Mouse (Mus musculus): ENCODE results near the gene Pcca. TPM values are rescaled to one million over a fixed set of nuclear protein-coding genes. Genes with fewer than 3 reads are reported as not detected.

The Pcca gene
- total RNA-seq, 2 experiments from 2014 or later, result 39.1 TPM

DNA sequence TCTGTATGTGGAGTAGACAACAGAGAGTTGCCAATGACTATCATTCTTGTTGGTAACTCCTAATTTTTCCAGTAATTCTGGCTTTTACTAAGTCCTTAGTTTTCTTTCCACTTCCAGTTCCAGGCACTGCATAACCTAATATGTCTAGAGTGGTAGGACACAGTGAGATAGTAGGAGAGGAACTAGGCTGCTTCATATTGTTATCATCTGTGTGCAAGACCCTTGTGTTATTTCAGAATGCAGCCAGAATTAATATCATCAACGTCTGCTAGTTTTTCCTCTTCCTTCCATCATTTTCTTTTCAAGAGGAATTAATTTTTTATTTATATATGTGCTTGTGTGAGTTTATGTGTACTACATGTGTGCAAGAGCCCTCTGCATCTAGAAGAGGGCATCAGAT, 114.1 kb downstream of the Pcca start:
- DNase-seq, result no peak

DNA sequence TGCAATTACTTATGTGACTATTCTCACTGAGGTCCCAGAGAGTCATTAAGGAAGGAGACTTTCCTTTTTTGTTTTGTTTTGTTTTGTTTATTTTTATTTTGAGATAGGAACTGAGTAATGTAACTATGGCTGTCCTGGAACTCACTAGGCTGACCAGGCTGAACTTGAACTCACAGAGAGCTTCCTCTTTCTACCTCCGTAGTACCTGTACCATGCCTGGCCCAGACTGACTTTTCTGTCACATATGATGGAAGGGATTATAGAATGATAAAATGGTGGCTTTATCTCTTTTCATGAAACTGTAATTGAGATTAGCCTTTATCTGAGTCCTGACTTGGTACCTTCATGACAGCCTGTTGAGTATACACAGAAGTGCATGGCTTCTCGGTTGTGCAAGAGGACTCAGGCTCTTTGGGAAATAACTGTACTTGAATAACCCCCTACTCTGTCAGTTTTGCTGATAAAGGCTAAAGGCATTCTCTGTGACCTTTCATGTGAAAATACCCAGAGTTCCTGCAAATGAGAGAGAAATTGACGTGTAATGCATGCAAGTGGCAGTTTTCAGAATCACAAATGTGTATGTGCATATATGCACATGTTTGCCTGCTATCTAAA, 115.3 kb downstream of the Pcca start:
- DNase-seq, result no peak

DNA sequence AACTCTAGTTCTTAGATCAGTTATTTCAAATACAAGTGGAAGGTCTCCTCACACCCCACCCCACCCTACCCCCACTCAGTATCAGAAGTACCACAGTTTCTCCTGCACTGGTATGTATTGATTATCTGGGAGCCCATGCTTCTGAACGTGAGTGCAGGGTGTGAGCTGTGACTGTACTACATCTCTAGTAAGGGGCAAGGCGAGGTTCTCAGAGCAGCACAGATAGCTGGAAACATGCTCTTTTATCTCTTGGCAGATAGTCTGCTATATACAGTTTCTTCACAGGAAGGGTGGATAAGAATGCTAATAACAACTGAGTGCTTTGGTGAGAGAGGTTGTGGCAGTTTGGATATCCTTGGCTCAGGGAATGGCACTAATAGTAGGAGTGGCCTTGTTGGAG, 117.6 kb downstream of the Pcca start:
- no peak for DNase-seq

DNA sequence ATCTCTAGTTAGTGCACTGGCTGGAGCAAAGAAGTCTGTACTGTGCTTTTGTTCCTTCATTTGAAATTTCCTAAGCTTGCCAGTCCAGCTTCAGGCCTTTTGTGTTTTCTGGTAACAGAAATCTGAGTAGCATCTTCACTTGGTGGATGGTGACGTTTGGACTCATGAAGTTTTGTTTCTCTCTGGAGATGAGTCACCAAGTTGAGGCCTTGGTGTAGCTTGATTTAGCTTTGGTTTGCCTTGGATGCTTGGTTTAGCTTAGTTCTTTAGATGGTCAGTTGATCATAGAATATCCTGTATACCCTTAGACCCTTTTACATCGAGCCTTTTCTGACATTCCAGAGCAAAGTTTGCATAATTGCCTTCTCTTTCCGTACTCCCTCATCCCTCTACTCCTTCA, 141.5 kb downstream of the Pcca start:
- DNase-seq, result no peak

DNA sequence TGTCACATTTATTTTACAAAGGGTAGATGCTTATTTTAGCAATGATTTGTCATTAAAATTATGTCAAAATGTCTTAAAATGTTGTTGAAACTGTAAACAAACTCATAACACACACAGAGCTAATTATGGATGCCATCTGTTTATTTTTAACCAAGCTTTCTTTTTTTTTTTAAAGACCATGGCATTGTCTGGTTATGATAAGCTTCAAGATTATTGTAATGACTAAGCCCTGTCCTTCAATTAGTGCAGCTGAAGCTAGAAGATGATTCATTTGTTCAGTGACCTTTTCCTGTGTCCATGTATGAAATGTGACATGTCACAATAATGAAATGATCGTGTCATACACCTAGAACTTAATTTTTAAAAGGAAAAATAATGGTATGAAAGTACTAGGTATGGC, 149.5 kb downstream of the Pcca start:
- no peak for DNase-seq

DNA sequence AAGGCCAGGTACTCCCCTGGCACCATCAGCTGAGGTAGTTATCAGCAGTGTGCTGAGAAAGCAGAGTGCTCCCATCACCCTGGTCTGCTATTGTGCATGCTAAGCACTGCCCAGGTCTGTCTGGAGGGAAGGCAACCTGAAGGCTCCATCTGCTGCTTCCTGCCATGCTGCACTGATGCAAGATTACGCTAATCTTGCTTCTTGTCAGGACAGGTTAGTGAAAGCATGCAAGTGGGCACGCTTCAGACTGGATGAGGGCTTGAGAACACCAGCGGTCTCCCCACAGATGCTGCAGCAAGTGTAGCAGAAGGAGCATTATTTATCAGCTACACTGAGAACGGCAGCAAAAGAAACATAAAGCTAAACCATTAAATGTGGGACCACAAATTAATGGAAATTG, 150.1 kb downstream of the Pcca start:
- DNase-seq, result no peak

DNA sequence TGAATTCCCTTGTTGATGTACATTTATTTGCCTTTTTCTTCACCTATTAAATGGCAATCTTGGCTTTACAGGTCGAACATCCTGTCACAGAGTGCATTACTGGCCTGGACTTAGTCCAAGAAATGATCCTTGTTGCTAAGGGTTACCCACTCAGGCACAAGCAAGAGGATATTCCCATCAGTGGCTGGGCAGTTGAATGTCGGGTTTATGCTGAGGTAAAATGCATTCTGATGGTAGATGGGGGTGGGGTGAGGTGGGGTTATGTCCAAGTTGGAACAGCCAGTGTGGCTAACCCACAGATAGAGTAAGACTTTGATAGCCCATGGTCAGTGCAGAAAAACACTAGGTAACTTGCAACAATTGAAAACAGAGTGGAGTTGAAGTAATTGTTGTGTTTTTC, 150.7 kb downstream of the Pcca start:
- no peak for DNase-seq

DNA sequence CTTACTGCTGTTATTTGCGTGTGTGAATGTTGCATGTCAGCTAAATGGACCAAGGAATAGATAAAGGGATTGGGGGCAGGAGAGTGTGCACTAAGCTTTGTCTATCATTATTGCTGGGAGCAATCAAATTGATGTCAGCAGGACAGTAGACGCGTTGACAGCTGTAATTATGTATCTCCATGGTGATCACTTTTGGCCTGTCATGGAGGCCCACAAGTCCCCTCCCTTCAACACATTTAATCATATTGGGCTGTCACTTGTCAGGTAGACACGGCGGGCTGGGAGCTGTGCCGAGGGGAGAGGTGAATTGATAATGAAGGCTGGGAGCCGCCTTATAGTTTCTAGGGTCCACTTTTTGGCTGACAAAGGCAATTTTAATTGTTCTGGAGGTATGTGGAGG, 153.3 kb downstream of the Pcca start:
- DNase-seq, result no peak

DNA sequence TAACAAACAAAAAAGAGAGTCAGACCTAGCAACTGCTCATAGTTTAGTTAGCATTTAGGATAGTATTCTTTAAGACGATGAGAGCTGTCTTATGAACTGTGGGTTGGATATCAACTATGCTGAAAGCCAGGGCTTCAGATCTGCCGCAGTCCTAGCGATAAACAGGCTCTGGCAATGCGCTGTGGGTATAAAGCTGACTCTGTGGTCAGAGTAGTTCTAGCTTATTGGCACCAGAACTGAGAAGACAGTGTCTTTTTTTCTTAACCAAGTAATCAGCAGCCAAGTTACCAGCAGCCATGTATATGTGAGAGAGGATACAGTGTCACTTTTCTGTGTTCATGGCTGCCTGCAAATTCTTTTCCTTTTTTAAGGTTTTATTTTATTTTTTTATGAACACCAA, 154.3 kb downstream of the Pcca start:
- DNase-seq, result no peak

DNA sequence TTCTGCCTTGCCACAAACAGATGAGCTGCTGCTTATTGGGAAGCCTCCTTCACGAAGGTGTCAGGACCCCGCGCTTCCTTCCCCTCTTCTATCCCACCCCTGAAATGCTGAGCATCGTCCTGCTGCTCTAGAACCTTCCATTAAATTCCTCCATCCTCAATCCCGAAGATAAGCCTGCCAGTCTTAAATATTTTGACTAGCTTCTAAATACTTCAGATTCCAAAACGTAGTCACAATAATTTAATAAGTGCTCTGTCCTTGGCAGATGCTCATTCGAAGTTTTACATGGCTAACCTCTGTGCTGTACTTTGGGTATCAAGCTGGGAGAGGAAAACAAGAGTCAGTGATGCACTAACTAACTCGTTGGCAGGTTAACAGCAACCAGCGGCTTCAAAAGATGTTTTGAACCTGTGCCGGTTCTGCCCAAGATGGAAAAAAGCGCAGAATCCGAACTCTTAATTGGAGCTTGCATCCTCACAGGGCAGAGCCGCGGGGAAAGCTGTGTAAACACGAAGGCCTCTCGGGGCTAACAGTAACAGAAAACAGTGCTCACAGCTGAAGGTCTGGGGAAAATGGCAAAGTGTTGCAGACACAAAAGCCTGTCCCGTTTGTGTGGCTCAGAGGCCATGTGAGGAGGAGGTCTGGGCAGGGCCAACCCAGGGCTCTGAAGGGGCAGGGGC, 155.2 kb downstream of the Pcca start:
- no peak for DNase-seq

DNA sequence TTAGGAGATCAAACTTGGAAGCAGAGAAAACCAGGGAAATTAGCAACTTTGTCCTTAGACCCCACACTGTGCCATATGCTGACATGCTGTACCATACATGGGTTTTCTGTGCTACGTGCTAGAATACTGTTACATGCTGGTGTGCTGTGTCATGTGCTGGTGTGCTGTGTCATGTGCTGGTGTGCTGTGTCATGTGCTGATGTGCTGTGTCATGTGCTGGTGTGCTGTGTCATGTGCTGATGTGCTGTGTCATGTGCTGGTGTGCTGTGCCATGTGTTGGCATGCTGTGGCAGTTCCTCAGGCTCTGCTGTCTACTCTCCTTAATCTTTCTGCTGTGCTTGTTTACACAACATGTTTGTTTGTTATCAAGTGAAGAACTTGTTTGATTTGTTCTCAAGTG, 157.4 kb downstream of the Pcca start:
- no peak for DNase-seq

DNA sequence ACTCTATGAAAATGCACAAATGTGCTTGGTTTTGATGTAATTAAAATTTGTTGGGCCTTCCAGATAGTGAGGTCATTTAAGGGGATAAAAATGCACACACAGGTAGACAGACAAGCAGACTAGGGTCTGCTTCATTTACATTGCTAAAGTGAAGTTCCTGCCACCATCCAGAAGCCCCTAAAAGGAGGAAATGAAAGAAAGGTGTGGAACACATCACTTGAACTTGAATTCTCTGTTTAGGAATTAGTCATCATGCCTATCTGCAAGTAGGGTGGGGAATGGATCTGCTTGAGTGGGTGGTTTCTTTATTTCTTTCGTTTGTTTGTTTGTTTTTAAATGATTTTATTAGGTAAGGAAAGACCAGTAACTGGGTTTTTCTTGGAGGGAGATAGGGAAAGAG, 166.2 kb downstream of the Pcca start:
- DNase-seq, result no peak

DNA sequence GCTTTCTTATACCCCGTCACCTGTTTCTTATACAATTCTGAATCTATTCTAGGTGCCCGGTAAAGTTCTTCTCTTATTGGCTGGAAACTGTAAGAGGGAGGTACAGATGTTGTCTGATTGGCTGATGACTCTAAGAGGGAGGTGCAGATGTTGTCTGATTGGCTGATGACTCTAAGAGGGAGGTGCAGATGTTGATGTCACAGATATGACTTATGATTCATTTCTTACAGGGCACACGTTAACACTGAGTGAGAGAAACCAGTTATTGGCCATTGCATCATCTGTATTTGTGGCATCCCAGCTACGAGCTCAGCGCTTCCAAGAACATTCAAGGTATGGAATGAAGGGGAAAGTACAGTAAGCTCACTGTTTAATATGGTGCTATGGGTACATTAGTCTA, 179.7 kb downstream of the Pcca start:
- no peak for DNase-seq

DNA sequence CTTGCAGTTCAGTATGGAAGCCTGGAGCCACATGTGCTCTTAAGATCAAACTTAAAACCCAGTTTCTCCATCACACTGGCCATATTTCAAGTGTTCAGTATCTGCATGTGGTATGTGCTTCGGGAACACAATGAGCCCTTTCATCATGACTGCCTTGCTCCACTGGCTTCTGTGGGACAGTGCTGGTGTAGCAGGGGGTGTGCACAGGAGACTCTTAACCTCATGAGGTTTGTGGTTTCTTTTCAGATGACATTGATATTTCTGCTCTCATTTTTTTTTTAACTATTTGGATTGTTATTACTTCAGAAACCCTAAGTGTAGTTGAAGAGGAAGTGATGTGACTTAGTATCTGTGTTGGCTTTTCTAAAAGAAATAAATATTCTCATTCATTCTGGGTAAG, 180.8 kb downstream of the Pcca start:
- DNase-seq, result no peak

DNA sequence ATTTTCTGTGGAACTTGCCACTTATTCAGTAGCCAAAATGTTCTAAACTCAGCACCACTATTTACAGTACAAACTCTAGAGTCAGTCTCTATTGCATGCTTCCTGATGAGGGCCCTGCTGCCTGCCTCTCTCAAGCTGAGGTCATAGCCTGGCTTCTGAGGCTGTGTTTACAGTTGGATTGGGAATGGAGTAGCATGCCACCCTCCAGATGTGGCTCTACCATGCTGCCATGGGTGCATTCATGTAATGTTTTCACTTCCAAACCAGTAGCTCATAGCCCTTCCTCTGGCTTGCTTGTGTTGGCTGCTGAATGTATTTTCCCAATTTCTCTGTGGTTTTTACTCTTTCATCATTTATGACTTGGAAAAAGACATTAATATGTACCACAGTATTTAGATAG, 181.9 kb downstream of the Pcca start:
- no peak for DNase-seq

DNA sequence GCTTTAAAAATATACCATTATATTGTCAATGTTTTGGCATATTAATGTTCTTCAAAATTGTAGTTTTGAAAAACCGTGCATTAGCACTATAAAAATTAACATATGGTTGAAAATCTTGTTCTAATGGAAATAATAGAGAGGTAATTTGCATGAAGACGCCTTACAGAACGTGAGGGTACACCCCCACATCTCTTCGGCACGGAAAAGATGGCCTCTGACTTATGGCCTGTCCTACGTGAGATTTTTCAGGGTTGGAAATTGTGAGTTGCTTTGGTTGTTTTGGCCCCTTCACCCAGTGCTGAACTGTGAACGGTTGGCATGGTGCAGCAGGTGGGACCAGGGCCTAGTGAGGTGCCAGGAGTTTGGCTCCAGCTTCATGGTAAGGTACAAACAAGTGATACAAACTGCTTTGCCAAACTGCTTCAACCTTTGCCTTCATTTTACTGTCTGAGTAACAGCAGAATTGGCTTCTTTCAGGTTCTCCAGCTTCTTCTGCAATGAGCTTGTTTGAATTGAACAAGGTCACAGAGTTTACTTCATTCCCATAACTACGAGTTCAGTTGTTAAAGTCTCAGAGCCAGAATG, 185.5 kb downstream of the Pcca start:
- no peak for DNase-seq

DNA sequence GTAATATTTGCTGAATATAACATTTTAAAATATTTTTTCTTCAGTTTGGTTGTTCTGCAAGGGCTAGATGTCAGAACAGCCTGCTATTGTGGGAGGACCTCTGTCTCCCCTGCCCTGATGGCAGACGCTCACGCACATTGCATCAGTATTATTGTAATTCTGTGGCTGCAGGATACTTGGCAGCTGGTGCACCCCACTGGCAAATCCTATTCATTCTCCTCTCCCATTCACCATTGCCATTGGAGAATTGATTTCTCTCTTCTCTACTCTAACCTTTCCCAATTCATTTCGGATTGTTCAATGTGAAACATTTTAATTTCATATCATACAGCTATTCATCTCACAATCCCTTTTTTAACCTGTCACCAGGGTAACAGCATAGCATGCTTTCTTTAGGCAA, 186.9 kb downstream of the Pcca start:
- no peak for DNase-seq

DNA sequence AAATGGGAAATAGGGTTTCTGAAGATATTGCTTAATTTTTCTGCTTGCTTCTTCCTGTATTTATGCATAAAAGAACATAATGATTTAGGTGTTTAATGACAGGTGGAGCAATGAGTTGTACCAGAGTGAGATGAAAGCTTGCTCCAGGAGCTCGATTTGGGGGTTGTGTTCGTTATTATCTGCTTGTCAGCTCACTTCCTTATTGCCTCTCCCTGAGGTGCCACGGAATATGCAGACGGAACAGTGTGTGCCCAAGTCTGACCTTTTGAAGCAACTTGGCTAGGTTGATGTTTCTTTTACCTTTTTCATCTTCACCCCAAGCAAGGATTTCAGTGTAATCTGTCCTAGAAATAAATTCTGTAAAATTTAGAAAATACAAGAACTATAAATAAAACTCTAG, 187.6 kb downstream of the Pcca start:
- DNase-seq, result no peak

DNA sequence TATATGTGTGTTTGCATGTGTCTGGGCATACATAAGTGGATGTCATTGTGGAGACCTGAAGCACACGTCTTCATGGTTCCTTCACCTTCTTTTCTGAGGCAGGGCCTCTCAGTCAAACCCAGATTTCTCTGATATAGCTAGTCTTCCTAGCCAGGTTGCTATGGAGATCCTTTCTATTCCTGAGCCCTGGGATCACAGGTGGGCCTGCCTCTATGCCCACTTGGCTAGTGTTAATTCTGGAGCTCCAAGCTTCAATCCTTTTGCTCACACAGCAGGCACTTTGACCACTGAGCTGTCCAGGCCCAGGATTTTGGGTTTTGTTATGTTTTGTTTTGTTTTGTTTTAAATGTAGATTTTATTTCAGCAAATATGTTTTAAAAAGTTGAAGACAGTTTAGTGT, 192.3 kb downstream of the Pcca start:
- DNase-seq, result no peak

DNA sequence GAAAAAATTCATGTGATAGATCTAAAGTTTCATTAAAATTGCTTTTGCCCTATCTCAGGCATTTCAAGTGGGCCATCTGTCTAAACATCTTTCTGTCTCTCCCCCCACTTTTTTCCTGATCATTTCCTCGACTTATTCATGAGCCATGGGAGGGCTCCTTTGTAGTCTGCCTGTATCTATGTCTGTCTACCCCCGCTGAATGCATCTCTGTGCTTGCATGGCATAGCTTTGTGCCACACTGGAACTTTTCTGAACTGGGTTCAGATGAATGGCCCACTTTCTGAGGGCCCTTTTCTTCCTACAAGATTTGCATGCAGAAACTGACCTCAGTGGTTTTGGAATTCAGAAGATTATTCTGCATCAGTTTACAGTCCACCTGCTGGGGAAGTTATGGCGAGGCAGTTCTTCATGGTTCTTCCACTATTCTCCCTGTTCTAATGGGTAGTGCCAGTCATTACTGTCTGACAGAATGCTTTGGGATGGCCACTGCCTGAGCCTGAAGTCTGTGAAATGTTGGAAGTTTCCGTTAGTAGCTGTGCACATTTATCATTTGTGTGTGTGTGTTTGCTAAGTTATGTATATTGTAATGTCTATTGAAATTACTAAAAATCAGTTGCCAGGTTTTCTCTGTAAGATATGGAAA, 195.4 kb downstream of the Pcca start:
- no peak for DNase-seq

DNA sequence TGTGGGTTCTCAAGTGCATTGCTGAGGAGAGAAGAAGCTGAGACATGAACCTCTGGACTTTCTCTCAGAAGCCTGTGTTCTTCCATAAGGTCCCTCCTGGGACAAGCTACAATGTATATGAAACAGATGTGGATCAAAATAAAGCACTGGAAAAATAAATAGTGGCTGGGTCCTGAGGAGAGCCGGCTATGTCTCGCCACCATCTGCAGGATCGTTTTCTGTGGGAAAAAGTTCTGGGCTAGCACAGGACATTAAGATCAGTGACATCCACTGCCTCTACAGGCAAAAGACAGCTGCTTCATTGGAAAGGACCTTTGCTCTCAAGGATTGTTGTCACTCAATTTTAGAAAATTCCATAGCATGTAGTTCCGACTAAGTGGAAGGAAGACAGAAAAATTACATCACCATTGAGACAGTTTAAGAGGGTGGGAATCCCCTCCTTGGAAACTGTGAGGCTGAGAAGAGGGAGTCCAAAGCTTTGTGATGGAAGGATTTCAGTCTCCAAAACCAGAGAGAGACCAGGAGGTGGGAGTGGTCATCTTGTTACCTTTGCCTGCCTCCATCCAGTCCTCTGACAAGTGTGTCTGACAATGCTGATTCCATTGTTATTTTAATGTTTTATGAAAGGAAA, 196.9 kb downstream of the Pcca start:
- no peak for DNase-seq

DNA sequence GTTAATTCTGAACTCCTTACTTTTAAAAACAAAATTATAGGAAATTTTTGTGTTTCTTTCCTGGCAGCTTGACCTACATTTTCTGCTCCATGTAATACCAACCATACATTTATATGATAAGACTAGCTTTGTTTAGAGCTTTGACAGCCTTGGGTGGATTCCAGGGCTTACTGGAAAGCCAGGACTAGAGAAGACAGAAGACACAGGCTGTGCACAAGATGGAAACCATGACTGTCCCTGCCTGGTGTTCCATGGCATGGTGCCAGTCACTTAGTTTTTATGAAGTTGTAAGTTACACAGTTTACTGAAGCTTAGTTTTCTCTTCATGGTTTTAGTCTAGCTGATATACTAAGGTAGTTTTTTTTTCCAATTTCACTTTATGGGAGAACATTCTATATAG, 202.7 kb downstream of the Pcca start:
- DNase-seq, result no peak

Measured in gastrocnemius, postnatal 10 days (tissue).